Mouse (Mus musculus): Measurements from ENCODE around the gene Atp5s. TPM values are rescaled to one million over a fixed set of nuclear protein-coding genes. Genes with fewer than 3 reads are reported as not detected.
A peak's percentile ranks its signal among the peaks of the same experiment; 100 is the strongest.

Gene Atp5s
- polyA plus RNA-seq, 1 experiment from 2014 or later, result 29.4 TPM

DNA sequence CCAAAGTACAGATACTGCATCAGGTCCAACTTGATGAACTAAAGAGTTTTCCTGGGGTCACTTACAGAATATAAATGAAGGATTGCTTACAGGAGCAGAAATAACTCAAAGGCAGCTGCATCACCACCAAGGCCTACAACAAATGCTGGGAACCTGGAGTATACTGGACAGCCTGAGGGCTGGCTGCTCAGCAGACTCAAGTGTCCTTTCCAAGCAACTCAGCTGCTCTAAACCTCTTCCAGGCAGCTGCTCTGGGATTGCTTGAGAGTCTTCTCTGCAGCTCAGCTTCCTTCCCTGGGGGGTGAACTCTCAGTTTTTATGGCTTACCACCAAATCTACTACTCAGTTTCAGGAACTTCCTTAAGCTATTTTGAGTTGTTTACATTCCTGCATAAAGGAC, 35.7 kb upstream of the Atp5s start:
- no peak overlapping the region for H3K27ac ChIP-seq (ENCODE audit: low read depth, low read length)
- no peak overlapping the region for H3K4me3 ChIP-seq (ENCODE audit: low read length)
- H3K9ac ChIP-seq (ENCODE audit: low read depth, low read length), result no peak overlapping the region

DNA sequence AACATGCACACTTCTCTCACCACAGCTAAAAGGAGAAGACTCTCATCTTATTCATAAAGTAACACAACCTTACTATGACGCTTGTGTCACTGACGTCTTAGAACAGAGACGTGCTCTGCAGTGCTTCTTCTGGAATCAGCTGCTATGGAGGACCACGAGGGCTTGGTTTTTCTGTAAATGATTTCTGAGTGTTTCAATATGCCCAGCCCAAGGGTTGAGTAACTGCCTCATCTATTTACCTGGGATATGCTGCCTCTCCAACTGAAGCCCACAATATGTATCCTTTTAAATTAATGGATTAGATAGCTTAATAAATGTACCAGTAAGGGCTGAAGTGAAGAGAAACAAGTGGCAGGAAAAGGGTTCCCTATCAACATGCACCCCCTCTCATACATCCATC, 34.0 kb upstream of the Atp5s start:
- no peak overlapping the region for H3K9ac ChIP-seq (ENCODE audit: low read depth, low read length)
- no peaks in the 10 kb centered on the region for H3K36me3 ChIP-seq (ENCODE audit: control insufficient read depth, insufficient read depth, low read length)
- H3K4me2 ChIP-seq (replicated peaks; ENCODE audit: low read depth, low read length), result no peak overlapping the region
- 95% methylated on average over 4 of the region's 4 CpGs for WGBS
- H3K4me3 ChIP-seq (ENCODE audit: low read length), result no peak overlapping the region
- no peaks in the 10 kb centered on the region for H3K27me3 ChIP-seq (ENCODE audit: control insufficient read depth, insufficient read depth, low read length)
- H3K27ac ChIP-seq (ENCODE audit: low read depth, low read length), result no peak overlapping the region
- no peaks in the 10 kb centered on the region for H3K9me3 ChIP-seq (ENCODE audit: control insufficient read depth, low read length)
- H3K4me1 ChIP-seq (ENCODE audit: control insufficient read depth, insufficient read depth, low read length), result no peaks in the 10 kb centered on the region
- no peak for ATAC-seq (ENCODE audit: low FRiP score, low TSS enrichment)

More for the DNA sequence above, 35.7 kb upstream of the Atp5s start:
- ATAC-seq (ENCODE audit: low FRiP score, low TSS enrichment), result no peak
- Histone ChIP-seq H3K27me3 (ENCODE audit: control insufficient read depth, insufficient read depth, low read length) (no peaks in the 10 kb centered on the region), H3K4me1 (ENCODE audit: control insufficient read depth, insufficient read depth, low read length) (no peaks in the 10 kb centered on the region), H3K4me2 (replicated peaks; ENCODE audit: low read depth, low read length) (no peak overlapping the region), H3K36me3 (ENCODE audit: control insufficient read depth, insufficient read depth, low read length) (no peaks in the 10 kb centered on the region), H3K9me3 (ENCODE audit: control insufficient read depth, low read length) (no peaks in the 10 kb centered on the region)

DNA sequence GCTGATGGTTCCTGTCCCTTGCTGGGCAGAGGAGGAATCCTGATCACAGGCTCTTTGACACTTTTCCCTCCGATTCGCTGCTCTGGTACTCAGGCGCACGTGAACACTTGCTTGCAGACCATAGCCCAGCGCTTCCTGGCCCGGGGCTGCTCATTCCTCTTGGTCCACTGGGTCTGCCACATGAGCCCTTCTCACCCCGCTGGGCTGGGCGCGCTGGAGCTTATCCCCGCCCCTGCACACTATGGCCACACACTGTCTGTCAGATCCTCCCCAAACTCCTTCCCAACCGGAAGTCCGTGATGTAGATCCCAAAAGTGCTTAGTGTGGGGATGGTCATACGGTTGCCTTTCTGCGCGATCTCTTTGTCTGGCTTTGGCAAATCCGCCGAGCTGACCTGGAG, 31.3 kb upstream of the Atp5s start:
- H3K27me3 ChIP-seq (ENCODE audit: control insufficient read depth, insufficient read depth, low read length), result no peaks in the 10 kb centered on the region
- no peak overlapping the region for H3K27ac ChIP-seq (ENCODE audit: low read depth, low read length)
- H3K4me2 ChIP-seq (replicated peaks; ENCODE audit: low read depth, low read length), result no peak overlapping the region
- no peak; the same call in 1 of the 2 replicates for ATAC-seq (ENCODE audit: low FRiP score, low TSS enrichment)
- no peaks in the 10 kb centered on the region for H3K4me1 ChIP-seq (ENCODE audit: control insufficient read depth, insufficient read depth, low read length)
- H3K9ac ChIP-seq (ENCODE audit: low read depth, low read length), result no peak overlapping the region
- H3K4me3 ChIP-seq (ENCODE audit: low read length), result no peak overlapping the region
- no peaks in the 10 kb centered on the region for H3K9me3 ChIP-seq (ENCODE audit: control insufficient read depth, low read length)
- peaks cover 6% of the 10 kb centered on the region; the same call in 1 of the 2 replicates for H3K36me3 ChIP-seq (ENCODE audit: control insufficient read depth, insufficient read depth, low read length)
- 75% methylated on average over 17 of the region's 17 CpGs for WGBS

DNA sequence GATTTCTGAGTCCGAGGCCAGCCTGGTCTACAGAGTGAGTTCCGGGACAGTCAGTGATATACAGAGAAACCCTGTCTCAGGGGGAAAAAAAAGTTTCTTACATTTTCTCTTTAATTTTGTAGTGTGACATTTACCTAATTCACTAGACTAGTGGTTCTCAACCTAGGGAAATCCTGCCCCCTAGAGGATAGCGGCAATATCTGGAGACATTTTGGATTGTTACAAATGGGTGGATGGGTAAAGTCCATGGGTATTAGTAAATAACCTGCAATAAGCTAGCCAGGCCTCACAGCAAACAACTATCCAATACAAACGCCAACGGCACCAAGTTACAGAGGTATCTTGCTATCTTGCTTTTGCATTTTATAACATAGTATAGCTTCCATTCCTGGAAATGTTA, 28.0 kb upstream of the Atp5s start:
- Histone ChIP-seq H3K27ac (ENCODE audit: low read depth, low read length) (no peak overlapping the region), H3K9ac (ENCODE audit: low read depth, low read length) (no peak overlapping the region), H3K4me1 (ENCODE audit: control insufficient read depth, insufficient read depth, low read length) (no peaks in the 10 kb centered on the region), H3K36me3 (ENCODE audit: control insufficient read depth, insufficient read depth, low read length) (peaks cover 9% of the 10 kb centered on the region; the same call in 1 of the 2 replicates), H3K9me3 (ENCODE audit: control insufficient read depth, low read length) (no peaks in the 10 kb centered on the region), H3K4me2 (replicated peaks; ENCODE audit: low read depth, low read length) (no peak overlapping the region), H3K27me3 (ENCODE audit: control insufficient read depth, insufficient read depth, low read length) (no peaks in the 10 kb centered on the region), H3K4me3 (ENCODE audit: low read length) (no peak overlapping the region)
- WGBS, result 75% methylated on average over 5 of the region's 5 CpGs
- no peak for ATAC-seq (ENCODE audit: low FRiP score, low TSS enrichment)

DNA sequence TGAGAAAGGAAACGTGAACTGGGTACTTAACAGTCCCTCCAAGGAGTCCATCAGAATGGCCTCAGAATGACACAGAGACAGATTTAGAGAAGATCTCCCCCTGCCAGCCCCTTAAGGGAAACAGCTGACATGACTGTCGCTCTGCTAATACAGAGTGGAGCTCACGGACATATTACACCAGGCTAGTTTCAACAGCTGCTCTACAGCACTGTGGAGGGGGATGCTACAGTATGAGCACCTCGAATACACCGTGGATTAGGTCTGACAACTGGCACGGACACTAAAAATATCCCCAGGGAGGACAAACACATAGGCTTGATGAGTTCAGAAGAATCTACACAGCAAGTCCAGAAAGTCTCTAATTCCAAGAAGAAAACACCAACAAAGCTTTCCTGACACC, 26.4 kb upstream of the Atp5s start:
- Histone ChIP-seq H3K9ac (ENCODE audit: low read depth, low read length) (no peak overlapping the region), H3K27me3 (ENCODE audit: control insufficient read depth, insufficient read depth, low read length) (no peaks in the 10 kb centered on the region), H3K4me3 (ENCODE audit: low read length) (no peak overlapping the region), H3K4me2 (replicated peaks; ENCODE audit: low read depth, low read length) (no peak overlapping the region), H3K4me1 (ENCODE audit: control insufficient read depth, insufficient read depth, low read length) (no peaks in the 10 kb centered on the region), H3K27ac (ENCODE audit: low read depth, low read length) (no peak overlapping the region), H3K36me3 (ENCODE audit: control insufficient read depth, insufficient read depth, low read length) (peaks cover 9% of the 10 kb centered on the region; the same call in 1 of the 2 replicates), H3K9me3 (ENCODE audit: control insufficient read depth, low read length) (no peaks in the 10 kb centered on the region)
- 85% methylated on average over 6 of the region's 6 CpGs for WGBS
- ATAC-seq (ENCODE audit: low FRiP score, low TSS enrichment), result no peak

DNA sequence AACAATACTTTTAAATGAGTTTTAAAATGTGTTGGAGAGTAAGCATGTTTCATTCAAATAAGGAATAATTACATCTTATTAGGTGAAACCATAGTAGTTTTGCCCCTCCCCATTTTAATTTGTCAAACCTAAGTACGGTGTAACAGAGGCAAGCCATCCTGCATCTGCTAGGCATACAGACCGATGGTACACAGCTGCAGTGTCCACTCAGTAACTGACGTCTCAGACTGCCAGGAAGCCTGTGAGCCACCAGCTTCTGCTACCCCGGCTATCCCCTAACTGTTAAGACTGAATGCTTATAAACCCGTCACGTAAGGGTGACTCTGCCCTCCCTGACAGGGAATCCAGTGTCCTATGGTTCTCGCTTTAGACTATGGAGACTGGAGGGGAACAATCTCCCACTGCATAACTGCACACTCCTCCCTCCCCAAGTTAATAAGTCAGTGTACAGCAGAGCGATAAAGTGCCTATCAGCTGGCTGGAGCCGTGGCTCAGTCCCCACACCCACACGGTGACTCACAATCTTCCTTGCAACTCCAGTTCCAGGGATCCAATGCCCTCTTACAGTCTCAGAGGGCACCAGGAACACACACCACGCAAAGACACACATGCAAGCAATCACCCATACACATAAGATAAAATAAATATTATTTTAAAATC, 19.8 kb upstream of the Atp5s start:
- Histone ChIP-seq H3K4me3 (ENCODE audit: low read length) (no peak overlapping the region), H3K9me3 (ENCODE audit: control insufficient read depth, low read length) (no peaks in the 10 kb centered on the region), H3K4me1 (ENCODE audit: control insufficient read depth, insufficient read depth, low read length) (no peaks in the 10 kb centered on the region), H3K27me3 (ENCODE audit: control insufficient read depth, insufficient read depth, low read length) (no peaks in the 10 kb centered on the region), H3K36me3 (ENCODE audit: control insufficient read depth, insufficient read depth, low read length) (0 out of 2 replicates have a peak, but pooled peaks cover under 1% of the 10 kb centered on the region), H3K9ac (ENCODE audit: low read depth, low read length) (no peak overlapping the region), H3K27ac (ENCODE audit: low read depth, low read length) (no peak overlapping the region), H3K4me2 (replicated peaks; ENCODE audit: low read depth, low read length) (no peak overlapping the region)
- ATAC-seq (ENCODE audit: low FRiP score, low TSS enrichment), result 0 out of 2 replicates have a peak, but pooled peaks have one; percentile 24
- 73% methylated on average over 11 of the region's 11 CpGs for WGBS

DNA sequence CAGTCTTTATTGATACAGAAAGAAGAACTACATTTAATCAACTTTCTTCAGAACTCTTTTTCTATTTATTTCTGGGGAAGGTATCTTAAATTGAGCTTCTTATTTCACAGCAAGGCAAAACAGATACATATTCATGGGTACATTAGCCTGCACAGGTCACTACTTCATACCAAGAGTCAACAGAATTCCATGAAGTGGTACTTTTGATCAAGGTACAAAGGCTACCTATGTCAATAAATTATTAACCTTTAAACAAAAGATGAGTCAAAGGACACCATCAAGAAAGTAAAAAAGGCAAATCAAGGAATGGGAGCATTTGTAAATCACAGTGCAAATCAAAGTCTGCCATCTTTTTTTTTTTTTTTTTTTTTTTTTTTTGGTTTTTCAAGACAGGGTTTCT, 11.1 kb upstream of the Atp5s start:
- Histone ChIP-seq H3K27ac (ENCODE audit: low read depth, low read length) (no peak overlapping the region), H3K4me2 (replicated peaks; ENCODE audit: low read depth, low read length) (no peak overlapping the region), H3K9ac (ENCODE audit: low read depth, low read length) (no peak overlapping the region), H3K4me3 (ENCODE audit: low read length) (no peak overlapping the region), H3K27me3 (ENCODE audit: control insufficient read depth, insufficient read depth, low read length) (no peaks in the 10 kb centered on the region), H3K36me3 (ENCODE audit: control insufficient read depth, insufficient read depth, low read length) (peaks cover 3% of the 10 kb centered on the region; the same call in 1 of the 2 replicates), H3K4me1 (ENCODE audit: control insufficient read depth, insufficient read depth, low read length) (no peaks in the 10 kb centered on the region), H3K9me3 (ENCODE audit: control insufficient read depth, low read length) (peaks cover 2% of the 10 kb centered on the region; the same call in 1 of the 2 replicates)
- ATAC-seq (ENCODE audit: low FRiP score, low TSS enrichment), result no peak

DNA sequence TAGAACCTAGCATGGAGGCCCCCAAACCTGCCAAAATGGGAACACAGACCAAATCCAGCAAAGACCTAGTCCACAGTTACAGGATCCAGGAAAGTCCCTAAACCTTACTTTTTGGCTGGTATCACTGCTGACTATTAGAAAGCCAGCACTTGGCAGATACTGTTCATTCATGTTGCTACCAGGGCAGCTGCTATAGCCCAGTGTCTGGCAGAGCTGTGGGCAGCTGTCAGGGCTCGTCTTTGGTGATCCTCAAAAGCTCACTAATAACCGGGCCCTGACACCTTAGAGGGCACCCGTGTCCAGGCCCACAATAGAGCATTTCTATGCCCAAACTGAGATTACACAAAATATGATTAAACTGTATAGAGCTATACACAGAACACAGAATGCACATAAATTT, 1.9 kb upstream of the Atp5s start:
- WGBS, result 92% methylated on average over 3 of the region's 3 CpGs
- ATAC-seq (ENCODE audit: low FRiP score, low TSS enrichment), result no peak
- H3K9me3 ChIP-seq (ENCODE audit: control insufficient read depth, low read length), result peaks cover 9% of the 10 kb centered on the region

DNA sequence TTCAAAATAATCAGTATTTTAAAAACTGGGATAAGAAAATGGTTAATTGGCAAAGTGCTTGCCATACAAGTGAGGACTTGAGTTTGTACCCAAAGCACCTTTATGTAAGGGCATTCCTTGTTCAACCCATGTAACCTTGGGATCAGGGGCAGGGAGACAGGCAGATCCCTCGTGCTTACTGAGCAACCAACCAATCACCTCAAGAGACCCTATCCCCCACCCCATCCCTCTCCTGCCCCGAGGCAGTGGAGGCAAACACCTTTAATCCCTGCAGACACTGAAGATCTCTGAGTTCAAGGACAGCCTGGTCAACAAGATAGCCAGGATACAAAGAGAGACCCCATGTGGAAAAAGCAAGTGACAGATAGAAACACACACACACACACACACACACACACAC, 1.4 kb upstream of the Atp5s start:
- peaks cover 9% of the 10 kb centered on the region for H3K9me3 ChIP-seq (ENCODE audit: control insufficient read depth, low read length)
- ATAC-seq (ENCODE audit: low FRiP score, low TSS enrichment), result no peak
- no peaks in the 10 kb centered on the region for H3K27me3 ChIP-seq (ENCODE audit: control insufficient read depth, insufficient read depth, low read length)
- peak overlapping the region; percentile 79 for H3K4me3 ChIP-seq (ENCODE audit: low read length)
- WGBS, result 61% methylated on average over 2 of the region's 2 CpGs
- no peak overlapping the region for H3K4me2 ChIP-seq (replicated peaks; ENCODE audit: low read depth, low read length)
- peaks cover 5% of the 10 kb centered on the region; the same call in 1 of the 2 replicates for H3K36me3 ChIP-seq (ENCODE audit: control insufficient read depth, insufficient read depth, low read length)
- H3K27ac ChIP-seq (ENCODE audit: low read depth, low read length), result no peak overlapping the region
- H3K4me1 ChIP-seq (ENCODE audit: control insufficient read depth, insufficient read depth, low read length), result peaks cover 12% of the 10 kb centered on the region
- H3K9ac ChIP-seq (ENCODE audit: low read depth, low read length), result no peak overlapping the region

More for the DNA sequence above, 1.9 kb upstream of the Atp5s start:
- no peaks in the 10 kb centered on the region for H3K27me3 ChIP-seq (ENCODE audit: control insufficient read depth, insufficient read depth, low read length)
- H3K9ac ChIP-seq (ENCODE audit: low read depth, low read length), result no peak overlapping the region
- no peak overlapping the region for H3K4me3 ChIP-seq (ENCODE audit: low read length)
- peaks cover 5% of the 10 kb centered on the region; the same call in 1 of the 2 replicates for H3K36me3 ChIP-seq (ENCODE audit: control insufficient read depth, insufficient read depth, low read length)
- H3K27ac ChIP-seq (ENCODE audit: low read depth, low read length), result no peak overlapping the region
- peaks cover 12% of the 10 kb centered on the region for H3K4me1 ChIP-seq (ENCODE audit: control insufficient read depth, insufficient read depth, low read length)
- H3K4me2 ChIP-seq (replicated peaks; ENCODE audit: low read depth, low read length), result no peak overlapping the region

Measured in kidney, embryonic 14.5 days (tissue).